ENCODE assay signal across 25 mouse cellular contexts in the genomic region with DNA sequence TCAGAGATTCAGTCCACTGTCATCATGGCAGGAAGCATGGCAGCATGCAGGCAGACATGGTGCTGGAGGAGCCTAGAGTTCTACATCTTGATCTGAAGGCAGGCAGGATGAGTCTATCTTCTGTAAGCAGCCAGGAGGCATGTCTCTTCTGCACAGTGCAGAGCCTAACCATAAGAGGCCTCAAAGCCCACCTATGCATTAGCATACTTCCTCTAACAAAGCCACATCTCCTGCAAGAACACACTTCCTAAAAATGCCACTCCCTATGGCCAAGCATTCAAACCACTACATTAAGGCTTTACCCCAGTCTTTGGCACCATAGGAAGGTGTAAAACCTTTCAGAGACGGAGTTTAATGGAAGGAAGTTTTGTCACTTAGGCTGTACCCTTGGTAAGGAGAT.
"Had no signal": no experiment of that assay in that cellular context is flagged by ENCODE, and none has a peak within 500 bp of the region (broad histone marks: within the 10 kb centered on the region; RNA-seq: fewer than 3 reads in every experiment).

No protein-coding gene starts in this region.

- ATAC-seq: hindbrain, postnatal 0 days; intestine, embryonic 16.5 days; liver, embryonic 12.5 days had no signal

- H3K4me1 ChIP-seq: hindbrain, embryonic 13.5 days; hindbrain, embryonic 15.5 days; kidney, embryonic 15.5 days; limb, embryonic 13.5 days; limb, embryonic 15.5 days; liver, embryonic 12.5 days had no signal

- H3K9ac ChIP-seq: heart, embryonic 12.5 days; hindbrain, embryonic 13.5 days; hindbrain, embryonic 15.5 days; kidney, embryonic 15.5 days; limb, embryonic 13.5 days; limb, embryonic 15.5 days; liver, embryonic 12.5 days; liver, embryonic 14.5 days had no signal

- H3K36me3 ChIP-seq: heart, embryonic 10.5 days; heart, embryonic 12.5 days; hindbrain, embryonic 13.5 days; hindbrain, embryonic 15.5 days; kidney, embryonic 15.5 days; limb, embryonic 13.5 days; limb, embryonic 15.5 days; liver, embryonic 12.5 days had no signal

- DNase-seq: gastrocnemius, adult 2 months; gastrocnemius, postnatal 10 days; gastrocnemius, postnatal 25 days; heart, adult 18-20 months; heart, postnatal 10 days; heart, postnatal 4 days; kidney, adult 11 months; kidney, adult 2 months; kidney, adult 9 months; kidney, postnatal 14 days; kidney, postnatal 36 days; layer of hippocampus, adult 9-11 months; layer of hippocampus, postnatal 36 days had no signal

- H3K4me3 ChIP-seq: gastrocnemius, adult 2 months; heart, embryonic 10.5 days; heart, embryonic 12.5 days; hindbrain, embryonic 13.5 days; hindbrain, embryonic 15.5 days; kidney, embryonic 15.5 days; limb, embryonic 13.5 days; limb, embryonic 15.5 days; liver, embryonic 12.5 days had no signal

- H3K27me3 ChIP-seq: heart, embryonic 12.5 days; hindbrain, embryonic 13.5 days; hindbrain, embryonic 15.5 days; kidney, embryonic 15.5 days; limb, embryonic 13.5 days; limb, embryonic 15.5 days; liver, embryonic 12.5 days had no signal

- H3K27ac ChIP-seq: gastrocnemius, adult 2 months; heart, embryonic 10.5 days; hindbrain, embryonic 13.5 days; hindbrain, embryonic 15.5 days; hindbrain, postnatal 0 days; kidney, embryonic 15.5 days; kidney, postnatal 0 days; limb, embryonic 13.5 days; limb, embryonic 15.5 days; liver, embryonic 12.5 days; liver, embryonic 14.5 days had no signal

- H3K9me3 ChIP-seq: heart, embryonic 10.5 days; heart, embryonic 12.5 days; hindbrain, embryonic 13.5 days; hindbrain, embryonic 15.5 days; kidney, embryonic 15.5 days; limb, embryonic 13.5 days; limb, embryonic 15.5 days; liver, embryonic 12.5 days had no signal
